Mouse (Mus musculus) heart, postnatal 4 days (tissue): ENCODE measurements at regions not wholly inside any gene's neighbourhood (a gene's known extent, or its start where the extent isn't known, plus 50 kb on each side); places are given as distances from the start of the nearest gene placed in this dataset.

Experiments
- DNase-seq: peaks from one replicate; pipeline ENCODE4 v3.0.0; 2021

DNA sequence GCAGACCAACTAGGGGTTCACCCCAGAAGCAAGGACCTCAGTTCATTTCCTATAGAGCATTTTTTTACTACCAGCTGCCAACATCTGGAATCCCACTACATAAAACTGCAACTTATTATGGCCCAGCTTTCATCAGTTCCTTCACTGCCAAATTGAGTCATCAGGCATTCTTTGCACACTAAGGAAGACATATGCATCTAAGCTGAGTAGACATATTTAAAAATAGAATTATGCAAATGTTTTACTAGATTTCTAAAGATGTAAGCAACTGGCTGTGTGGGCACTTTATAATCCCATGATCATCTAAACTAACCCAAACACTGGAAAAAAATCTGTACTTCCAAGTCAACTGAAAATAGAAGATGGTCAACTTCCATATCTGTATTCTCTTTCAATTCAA lies 415.9 kb upstream of the Rarb start:
- DNase-seq: no peak

DNA sequence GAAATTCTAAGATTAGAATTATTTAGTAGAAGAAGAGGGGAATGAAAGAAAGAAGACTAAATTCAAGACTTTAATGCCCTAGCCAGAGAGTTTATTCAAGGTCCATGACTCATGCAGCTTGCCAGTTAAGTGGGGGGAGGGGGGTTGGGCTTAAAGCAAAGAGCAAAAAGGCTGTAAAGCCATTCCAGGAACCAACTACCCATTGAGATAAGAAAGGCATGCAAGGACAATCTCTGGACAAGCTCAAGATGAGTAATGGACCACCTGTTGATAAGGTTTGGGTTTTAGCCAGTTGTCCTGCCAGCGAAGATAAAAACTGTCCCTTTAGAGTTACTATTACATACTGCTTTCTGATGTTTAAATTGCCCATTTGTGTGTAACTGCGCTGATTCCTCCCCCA lies 392.5 kb upstream of the Rarb start:
- no peak for DNase-seq

DNA sequence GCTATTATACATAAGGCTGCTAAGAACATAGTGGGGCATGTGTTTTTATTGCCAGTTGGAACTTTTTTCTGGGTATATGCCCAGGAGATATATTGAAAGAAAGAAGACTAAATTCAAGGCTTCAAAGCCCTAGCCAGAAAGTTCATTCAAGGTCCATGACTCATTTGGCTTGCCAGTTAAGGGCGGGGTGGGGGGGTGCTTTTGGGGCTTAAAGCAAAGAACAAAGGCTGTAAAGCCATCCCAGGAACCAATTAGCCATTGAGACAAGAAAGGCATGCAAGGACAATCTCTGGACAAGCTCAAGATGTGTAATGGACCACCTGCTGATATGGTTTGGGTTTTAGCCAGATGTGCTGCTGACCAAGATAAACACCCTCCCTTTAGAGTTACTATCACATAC lies 386.7 kb upstream of the Rarb start:
- DNase-seq: no peak

DNA sequence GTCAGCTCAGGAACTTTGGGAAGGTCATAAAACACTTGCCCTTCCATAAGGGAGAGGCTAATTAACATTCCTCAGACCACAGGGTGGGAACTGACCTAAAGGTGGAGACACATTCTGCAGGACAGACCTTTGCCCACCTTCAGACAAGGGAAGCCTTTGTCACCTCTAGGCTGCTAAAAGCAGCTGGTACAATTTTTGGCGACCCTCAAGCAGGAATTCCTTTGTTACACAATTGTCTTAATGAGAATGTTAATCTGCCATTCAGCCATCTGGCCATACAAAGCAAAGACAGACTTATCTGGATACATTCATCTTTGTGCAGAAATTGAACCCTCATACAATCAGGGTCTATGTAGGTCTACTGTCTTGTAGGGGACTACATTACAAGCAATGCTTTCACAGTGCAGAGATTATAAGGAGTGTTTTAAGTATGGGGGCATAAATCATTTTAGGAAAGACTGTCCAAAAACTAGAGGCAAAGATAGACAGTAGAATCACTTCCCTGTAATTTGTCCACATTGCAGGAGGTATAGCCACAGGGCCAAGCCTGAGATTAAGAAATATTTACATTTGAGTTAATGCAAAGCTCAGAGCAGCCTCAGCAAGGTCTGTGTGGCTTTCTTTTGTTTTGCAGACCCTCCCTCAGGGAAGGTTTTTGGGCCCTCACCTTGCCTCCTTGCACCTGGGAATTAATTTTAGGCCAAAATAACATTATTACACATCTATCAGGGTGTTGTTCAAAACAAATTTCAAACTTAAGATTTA lies 384.5 kb upstream of the Rarb start:
- DNase-seq: no peak

DNA sequence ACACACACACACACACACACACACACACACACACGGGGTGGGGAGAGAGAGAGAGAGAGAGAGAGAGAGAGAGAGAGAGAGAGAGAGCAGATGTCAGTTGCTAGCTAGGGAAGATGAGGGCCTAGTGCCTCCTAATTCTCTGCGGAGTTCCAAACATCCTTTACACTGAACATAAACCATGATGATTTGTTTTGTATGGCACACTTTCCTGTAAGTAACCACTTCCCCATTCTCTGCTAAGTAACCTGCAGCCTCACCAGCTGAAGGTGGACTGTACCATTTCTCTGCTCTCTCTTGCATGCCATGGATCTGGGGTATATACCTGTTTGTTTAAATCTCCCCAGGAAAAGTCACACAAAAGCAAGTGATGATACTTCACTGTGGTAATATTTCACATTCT lies 374.0 kb upstream of the Rarb start:
- no peak for DNase-seq

DNA sequence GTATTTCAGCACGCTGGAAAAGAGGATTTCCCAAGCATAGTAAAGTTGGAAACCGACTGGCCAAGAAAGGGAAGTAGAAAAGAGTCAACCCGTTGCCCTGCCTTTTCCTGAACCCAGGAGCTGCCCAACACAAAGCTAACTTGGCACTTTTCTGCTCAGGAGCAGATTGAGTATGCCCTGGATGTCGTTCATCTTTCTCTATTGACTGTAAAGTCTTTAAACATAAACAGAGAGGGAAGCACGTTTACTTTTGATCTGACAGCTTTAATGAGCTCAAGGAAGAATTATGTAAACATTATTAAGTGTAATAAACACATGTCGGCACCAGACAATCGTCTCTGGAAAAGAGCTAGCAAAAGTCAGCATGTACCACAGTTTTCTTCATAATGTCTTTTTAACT lies 354.3 kb upstream of the Rarb start:
- DNase-seq: no peak

DNA sequence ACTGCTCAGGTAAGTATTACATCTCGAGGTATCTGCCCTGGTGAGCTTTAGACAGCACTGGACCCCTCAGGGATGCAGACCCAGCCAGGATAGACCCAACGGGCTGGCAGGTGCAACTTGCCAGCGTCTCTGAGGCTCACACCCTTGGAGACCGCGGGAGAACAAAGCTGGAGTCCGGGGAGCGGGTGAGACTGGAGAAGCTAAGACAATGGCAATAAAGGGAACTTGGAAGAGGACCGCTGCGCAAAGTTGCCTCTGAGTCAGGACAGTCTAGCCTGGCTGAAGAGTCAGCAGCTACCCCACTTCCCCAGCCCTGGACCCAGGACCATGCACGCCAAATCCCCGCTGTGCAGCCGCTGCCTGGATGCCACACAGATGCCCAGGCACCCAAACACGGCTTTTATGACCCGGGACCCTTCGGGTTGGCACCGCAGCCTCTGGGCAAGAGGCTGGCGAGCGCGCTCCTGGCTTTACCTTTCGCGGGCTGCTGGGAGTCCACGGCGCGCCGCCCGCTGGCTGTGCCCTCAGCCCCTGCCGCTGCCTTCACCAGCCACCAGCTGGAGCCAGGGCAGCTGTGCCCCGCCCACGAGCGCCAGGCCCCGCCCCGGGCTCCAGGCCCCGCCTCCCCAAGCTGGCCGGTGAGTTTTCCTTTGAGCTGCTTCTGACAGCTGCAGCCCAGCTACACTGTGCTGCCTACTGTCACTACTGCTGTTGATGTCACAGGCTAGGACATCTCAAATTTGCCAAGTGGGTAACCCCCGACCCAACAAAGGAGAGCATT lies 353.6 kb upstream of the Rarb start:
- DNase-seq: peak; percentile 67

DNA sequence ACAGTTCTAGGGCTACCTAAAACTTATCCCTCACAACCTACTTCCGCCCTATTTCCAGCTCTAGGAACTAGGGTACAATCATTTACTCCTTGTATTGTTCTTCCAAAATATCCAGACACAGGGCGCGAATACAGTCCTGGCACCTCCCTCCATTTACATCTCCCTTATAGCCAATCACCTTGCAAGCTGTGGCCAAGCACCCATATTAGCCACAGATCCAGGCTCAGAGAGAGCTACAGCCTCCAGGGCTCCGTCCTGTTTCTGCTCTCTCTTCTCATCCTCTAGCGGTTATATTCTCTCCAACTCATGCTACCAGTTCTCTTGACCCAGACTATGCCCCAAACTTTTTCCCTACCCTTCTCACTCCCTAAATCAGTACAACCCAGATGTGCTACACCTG lies 352.9 kb upstream of the Rarb start:
- no peak for DNase-seq

DNA sequence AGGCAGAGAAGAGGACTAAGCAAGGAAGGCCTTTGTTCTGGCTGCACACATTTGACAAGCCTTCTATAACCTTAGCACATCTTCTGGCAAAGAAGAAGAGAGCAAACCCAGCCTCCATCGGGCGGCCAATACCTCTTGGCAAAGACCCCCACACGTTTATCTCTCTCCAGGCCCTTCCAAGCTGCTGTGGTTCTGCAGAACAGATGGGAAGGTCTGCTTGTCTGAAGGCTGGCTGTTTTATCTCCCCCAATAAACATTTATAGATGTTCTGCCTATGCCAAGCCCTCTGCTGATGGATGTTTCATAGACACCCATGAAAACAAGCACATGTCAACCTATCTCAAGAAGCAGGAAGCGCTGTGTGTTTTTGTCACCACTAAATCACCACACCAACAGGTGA lies 339.4 kb upstream of the Rarb start:
- DNase-seq: no peak

DNA sequence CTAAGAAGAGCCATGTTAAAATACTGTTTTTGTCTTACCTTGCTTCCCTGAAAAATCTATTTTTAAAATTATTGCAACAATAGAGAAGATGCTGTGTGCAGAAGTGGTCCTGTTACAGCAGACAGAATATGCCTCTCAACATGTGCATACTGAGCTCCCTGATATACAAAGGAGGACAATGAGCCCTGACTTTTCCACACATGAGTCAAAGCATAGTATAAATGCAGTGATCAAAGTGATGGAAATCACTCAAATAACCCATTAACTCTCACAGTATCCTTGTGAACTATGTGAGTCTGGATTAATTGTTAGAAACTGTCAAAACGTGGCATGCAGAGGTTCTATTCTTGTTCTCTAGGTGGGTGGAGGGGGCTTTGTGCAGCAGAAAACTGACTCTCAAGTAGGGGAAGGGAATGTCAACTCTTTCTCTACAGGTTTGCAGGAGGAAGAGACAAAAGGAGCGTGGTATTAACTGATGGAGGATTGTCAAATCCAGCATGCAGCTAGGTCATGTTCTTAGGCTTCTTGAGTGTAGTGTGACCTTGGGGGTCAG lies 337.5 kb upstream of the Rarb start:
- DNase-seq: no peak

DNA sequence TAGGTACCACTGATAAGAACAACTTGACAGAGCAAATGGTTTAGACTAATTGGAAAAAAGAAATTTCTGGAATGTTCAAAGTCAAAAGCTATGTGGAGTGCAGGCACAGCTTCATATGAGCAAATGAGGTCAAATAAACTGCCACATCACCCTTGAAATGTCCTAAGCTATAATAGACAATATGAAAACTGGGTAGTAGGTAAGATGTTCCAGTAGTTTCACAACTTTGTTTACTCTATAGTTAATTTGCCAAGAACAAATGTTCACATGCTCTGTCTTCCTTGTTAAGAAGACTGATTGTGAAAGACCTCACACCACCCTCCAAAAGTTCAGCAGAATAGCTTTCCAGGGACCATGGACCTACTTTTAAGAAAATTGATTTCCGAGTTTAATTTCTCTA lies 301.7 kb upstream of the Rarb start:
- no peak for DNase-seq

DNA sequence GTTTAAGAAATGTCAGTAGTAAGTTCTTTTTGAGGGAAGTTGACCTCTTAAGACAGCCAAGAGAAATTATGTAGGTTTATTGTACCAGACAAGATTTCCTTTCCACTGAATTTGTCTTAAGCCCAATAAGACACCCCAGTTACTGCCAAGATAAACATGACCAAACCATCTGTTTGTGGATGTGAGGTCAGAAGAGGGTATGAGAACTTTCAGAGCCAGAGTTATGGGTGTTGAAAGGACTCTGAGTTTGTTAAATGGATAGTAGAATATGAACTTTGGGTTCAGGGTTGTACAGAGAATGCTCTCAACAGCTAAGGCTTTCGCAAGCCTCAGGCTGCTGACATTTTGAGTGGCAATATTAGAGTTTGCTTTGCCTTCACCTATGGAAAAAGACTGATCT lies 287.7 kb upstream of the Rarb start:
- DNase-seq: no peak

DNA sequence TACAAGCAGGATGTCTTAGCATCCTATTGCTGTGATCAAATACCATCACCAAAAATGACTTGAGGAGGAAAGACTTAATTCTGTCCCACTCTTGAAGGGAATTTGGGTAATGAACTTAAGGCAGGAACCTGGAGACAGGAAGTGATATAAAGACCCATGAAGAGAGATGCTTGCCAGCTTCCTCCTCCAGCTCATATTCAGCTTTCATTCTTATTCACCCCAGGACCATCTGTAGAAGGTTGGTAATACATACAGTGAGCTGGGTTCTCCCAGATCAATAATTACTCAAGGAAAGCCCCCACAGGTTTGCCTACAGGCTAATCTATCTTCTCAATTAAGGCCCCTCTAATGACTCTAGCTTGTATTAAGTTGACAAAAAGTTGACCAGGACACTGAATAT lies 283.5 kb upstream of the Rarb start:
- no peak for DNase-seq

DNA sequence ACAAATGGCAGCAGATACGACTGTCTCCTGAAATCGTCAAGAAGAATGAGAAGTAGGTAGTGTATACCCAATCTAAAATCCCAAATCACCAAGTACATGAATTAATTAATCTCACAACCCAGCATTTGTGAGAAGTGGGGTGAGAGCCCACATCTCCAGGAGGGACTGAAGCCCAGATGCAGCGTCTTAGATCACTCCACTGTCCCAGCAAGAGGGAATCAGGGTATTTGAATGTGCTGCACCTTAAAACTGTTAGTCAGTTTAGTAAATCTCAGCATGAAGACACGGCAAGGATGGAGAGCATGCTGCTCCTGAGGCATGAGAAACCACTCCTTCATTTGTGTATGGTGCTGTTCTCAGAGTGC lies 271.6 kb upstream of the Rarb start:
- DNase-seq: no peak

DNA sequence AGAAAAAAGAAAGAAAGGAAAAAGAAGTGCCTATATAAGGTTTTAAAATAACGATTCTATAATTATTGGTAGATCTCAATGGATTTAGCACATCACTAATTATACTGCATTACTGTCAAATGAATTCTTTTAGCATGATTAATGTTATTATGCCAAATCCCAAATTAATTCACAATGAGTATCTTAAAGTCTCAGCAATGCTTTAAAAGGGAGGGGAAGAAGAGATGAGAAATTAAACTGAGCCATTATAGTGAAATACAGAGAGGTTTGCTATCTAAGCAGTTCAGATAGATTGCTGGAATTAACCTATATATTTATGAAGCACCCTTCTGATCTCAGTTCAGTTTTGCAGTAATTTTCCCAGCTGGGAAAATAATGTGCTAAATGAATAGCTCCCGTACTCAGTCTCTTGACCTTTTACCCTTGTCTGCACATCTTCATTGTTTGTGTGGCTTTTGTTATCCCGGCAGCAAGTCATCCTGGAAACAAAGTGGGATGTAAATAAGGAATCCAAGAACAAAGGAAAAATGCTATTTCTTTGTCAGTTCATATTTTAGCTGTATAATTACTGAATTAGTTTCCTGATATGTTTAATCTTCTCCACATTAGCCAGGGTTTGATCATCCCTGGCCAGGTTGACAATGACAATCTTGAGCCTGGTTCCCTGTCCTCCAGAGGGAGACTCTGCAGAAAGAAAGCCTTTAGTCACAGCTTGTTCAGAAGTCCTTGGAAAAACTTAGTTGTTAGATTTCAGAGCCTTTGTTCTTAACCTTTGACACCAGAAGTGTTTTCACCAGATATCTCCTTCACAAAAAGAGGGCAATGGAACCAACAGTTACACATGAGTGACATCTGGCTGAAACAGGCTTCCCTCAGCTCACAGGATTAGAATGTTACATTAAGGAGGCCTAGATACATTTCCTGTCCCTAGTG lies 270.9 kb upstream of the Rarb start:
- no peak for DNase-seq

DNA sequence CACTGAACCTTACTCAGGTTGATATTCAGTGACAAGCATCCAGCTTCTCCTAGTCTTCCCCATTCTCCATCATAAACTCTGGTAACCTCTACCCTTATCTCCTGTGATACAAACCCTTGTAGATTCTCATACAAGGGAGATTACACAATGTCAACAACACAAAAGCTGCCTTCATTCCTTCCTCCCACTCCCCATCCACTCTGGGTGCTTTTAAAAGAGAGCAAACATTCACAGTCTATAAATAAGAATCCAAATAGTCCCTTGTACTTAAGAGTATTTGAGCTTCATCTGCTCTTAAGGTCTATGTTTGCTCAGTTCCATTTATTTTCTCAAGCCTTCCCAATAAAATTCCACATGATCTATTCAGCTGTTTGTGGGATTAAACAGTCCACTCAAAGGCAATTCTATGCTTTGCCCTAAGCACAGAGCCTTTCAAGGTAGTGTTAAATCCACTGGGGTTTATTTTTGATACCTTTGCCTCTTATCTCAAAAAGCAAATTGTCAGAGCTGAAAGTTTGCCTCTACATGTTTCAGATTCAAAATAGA lies 270.2 kb upstream of the Rarb start:
- DNase-seq: no peak

DNA sequence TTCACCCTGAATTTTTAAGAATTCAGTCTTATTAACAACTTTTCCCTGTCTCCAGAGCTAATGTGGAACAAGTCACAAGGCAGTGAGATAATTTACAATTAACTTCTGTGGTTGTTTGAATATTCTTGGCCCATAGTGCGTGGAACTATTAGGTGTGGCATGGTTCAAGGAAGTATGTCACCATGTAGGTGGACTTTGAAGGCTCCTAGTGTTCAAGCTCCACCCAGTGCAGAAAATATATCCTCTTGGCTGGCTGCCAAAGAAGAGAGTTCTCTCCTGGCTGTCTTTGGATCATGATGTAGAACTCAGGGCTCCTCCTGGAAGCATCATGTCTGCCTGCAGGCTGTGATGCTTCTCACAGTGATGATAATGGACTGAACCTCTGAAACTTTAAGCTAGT lies 268.9 kb upstream of the Rarb start:
- no peak for DNase-seq

DNA sequence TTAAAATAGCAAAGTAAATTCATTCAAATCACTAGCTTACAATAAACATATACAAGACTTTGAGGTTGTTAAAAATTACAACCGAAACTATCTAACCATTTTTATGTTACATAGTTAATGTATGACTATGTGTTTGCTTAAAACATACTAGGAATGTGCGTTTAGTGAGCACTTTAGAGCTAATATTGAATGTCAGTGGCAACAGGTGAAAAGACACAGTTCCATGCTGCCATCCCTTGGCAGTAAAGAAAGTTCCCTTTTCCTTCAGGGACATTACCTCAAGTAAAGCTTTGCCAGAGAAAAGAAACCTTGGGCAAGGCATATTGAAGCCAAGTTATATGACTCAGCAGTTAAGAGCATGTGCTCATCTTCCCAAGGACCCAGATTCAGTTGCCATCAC lies 265.0 kb upstream of the Rarb start:
- no peak for DNase-seq

DNA sequence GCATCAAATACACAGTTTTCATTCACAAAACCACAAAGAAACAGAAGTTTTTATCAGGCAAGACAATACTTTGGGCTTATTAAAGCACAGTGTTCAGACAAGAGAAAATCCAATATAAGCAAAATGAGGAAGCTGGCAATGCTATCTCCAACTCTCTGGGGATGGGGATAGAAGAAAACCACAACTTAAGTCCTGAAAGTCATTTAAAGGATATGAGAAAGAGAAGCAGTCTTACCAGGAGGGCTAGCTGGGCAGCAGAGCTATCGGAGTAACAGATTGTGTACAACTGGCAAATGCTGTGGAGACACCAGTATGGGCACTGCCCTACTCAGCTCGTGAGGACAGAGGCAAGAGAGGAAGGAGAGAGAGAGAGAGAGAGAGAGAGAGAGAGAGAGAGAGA lies 262.9 kb upstream of the Rarb start:
- DNase-seq: no peak

DNA sequence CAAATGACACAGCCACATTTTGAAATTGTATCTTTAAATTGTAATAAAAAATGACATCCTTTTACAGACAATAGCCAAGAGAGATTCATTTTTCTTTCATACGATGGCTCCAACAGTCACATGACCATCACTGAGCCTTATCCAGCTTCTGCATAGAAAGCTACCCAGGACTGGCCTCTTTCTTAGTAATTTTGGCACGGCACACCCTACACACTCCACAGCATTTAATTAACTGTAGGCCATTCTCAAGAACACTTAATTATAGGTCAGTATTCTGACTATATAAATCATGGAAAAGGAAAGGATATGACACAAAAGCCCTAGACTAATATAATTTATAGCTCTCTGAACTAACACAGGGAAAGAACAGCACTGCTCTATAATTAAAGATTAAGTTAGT lies 260.6 kb upstream of the Rarb start:
- no peak for DNase-seq

DNA sequence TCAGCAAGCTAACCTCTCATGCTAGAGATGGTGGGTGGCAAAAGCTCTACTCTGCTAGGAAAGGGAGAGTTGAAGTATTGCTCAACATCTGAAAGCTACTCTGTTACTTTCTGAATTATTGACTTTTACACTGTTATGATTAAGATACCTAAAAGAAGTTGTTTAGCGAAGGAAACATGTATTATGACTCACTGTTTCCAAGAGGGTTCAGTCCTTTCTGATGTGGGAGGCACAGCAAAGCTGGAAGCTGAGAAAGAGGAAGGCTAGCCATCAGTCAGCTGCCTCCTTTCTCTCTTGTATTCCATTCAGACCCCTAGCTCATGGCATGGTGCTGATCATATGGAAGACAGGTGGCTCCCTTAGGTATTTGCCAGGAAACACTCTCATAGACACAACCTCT lies 242.4 kb upstream of the Rarb start:
- DNase-seq: no peak

DNA sequence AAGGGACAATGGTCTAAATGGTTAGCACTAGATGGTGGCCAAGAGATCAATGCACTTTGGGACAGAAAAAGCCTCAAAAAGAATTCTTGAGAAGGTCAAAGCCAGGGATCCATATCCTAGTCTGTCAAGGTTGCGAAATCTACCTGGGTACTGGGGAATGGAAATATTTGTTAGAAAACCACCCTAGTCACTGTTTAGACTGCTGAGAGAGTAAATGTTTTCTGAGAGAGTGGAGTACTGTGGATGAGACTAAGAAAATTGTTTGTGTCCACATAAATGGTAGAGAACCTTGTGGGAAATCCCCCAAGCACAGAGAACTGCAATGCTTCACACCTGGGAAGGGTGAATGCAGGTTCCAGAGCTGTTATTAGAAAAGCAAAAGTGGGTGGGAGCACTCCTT lies 239.5 kb upstream of the Rarb start:
- no peak for DNase-seq

DNA sequence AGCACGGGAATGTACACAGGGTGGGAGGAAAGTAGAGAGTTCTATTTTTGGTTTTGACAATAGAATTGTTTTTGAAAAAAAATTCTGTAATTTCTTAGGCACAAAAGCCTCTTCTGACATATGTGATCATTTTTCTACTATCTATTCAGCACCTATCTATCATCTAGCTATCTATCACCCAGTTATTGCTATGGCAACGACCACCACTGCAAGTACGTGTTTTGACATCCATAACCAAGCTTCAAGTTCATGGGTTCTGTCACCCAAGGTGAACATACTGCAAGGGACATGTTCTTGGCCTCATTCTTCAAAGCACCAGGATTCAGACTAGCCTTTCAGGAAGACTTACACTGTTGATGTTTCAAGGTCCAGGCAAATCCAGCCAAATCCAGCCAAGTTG lies 238.4 kb upstream of the Rarb start:
- DNase-seq: no peak
